Mouse (Mus musculus) CD4-positive, CD25-positive, alpha-beta regulatory T cell, adult 2 months (primary cell): ENCODE results near the gene Gsta2.
"Not testable (repeated sequence)": the region's sequence is repeated elsewhere in the genome, so short reads cannot be mapped to it uniquely, and the experiment has no call there.

Experiments used
- DNase-seq: peaks from one replicate; pipeline ENCODE4 v3.0.0-alpha.2; 2012; ENCODE audit warnings: low read depth, low spot score

Gene Gsta2

DNA sequence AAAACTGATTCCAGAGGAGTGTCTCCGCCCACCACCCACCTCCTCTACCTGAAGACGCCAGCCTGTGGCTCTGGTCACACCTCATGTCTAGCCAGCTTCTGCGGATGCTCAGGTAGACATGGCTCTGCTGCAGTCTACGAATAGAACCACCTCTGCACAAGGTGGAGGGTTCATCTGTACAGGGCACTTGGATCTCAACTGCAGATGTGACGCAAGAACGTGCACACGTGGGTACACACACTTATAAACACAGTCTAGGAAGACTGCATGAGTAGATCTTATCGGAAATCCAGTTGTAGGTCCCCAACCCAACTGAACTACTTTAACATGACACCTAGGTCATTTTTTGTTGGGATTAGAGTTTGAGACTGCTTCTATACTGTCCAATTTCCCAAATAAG is at the start of gene Gsta2:
TSS of gene Gsta2 (minus strand) at position 178 of the 400 bp plus-strand sequence.
- no peak for DNase-seq

DNA sequence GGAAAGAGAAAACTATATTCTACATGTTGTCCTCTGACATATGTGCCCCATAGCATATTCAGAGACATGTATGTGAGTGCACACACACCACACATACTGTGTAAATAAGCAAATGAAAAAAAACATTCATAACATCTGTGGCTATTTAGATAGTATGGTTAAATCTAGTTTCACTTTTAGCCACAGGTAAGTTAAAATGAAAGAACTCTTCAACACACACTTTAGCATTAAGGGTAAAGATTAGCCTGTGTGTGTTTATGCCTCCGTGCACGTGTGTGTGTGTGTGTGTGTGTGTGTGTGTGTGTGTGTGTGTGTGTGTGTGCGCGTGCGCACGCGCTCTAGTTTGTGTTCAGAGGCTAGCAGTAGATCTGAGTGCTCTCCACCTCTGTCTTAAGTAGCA is 46.0 kb upstream of the Gsta2 start:
- DNase-seq = peak; percentile 29

- DNase-seq = no peak
Measured at GRCm38 (mm10) chr9:78400570-78400969, 45.0 kb upstream of the Gsta2 start.

DNA sequence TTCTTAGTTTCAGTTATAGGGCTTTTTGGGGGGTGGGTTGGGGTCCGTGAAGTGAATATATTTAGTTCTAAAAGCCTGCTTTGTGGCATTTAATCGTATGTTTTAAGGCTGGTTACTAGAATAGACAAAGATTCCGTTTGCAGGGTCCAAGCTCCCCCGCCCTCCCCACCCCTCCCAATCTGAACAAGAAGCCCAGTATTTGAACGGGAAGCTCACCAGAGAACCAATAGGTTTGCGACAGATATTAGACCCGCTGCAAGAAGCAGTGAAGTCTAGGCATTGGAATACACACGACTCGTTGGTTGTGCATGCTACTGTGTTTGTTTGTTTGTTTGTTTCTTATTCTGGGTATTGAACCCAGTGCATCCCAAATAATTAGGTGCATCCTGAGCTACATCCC is 40.9 kb upstream of the Gsta2 start:
- no peak for DNase-seq

DNA sequence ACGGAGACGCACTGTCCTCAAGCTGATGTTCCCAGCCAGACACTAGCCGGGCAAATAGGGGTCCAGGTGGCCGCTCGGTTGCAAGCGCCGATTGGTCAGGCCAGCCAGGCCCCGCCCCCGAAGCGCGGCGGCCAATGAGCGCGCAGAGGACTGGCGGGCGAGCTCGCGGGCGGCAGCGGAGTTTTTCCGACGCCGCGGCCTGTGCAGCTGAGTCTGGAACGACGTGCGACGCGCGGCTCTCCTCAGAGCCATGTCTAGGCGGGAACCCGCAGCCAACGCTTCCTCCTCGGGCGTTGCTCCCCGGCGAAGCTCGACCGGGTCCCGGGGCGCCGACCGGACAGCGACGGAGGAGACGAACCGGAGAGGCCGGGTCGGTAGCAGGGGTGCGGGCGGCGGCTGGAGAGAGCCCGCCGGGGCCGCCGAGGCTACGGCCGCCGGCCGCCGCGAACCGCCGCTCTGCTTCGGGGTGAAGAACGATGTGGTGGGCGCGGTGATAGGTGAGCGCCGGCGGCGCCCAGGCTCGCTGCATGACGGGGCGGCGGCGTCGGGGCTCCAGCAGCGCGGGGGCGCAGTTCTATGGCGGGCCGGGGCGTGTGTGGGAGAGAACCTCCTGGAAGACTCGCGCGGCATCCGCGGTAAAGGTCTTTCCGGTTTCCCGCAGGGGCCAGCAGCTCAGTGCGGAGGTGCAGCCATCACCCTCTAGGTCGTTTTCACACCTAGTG is 40.2 kb upstream of the Gsta2 start, which contains the start of gene Ddx43:
TSS of gene Ddx43 (plus strand) at position 148 of the 722 bp plus-strand sequence.
- peak; percentile 85 for DNase-seq

DNA sequence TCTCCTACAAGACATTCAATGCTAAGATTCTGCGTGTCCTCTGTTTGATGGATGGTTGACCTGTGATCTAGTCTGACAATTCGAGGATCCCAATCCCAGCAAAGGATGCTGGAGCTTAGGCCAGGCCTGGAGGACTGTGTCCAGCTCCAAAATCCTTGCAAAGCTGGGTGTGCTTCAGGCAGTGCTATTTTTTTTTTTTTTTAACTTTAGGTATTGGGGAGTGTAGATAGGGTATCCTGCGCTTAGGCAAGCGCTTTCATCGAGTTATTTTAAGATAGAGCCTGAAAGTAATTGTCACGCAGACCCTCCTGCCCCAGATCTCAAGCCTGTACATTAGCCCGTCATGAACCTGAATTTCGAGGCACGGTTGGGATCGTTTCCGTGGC is 39.6 kb upstream of the Gsta2 start:
- DNase-seq = no peak

- DNase-seq = no peak
Measured at GRCm38 (mm10) chr9:78394602-78395001, 39.0 kb upstream of the Gsta2 start.

DNA sequence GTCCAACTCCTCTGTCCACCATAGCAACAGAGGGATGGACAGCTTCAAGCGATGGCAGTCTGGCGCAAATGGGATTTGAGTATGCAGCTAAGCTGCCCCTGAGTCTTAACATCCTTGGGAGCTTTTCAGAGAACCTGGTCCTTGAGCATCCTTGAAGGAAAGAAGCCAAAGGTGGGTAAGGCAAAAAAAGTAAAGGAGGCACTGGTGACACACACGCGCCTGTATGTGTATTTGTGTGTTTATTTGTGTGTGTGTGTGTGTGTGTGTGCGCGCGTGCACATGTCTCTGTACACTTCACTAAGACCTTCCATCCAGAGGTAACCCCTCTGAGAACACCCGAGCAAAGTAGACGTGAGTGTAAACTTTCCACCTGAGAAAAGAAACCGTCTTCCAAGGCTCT is 38.2 kb upstream of the Gsta2 start:
- no peak for DNase-seq

DNA sequence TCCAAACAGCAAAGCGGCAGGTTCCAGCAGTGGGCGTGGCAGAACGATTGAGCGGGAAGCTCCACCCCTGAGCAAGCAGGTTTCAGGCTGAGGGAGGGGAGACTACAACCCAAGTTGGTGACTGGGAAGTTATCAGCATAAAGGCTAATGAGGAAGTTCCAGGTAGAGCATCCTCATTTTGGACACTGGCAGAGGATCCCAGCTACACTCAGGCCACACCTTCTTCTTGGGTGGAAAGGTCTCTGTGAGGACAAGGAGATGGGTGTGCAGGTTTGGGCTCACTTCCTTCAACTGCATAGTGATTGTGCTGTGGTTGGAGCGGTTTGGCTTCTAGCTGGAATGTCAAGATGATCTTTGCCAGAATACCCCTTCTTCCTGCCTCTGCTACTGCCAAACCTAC is 34.4 kb upstream of the Gsta2 start:
- no peak for DNase-seq

DNA sequence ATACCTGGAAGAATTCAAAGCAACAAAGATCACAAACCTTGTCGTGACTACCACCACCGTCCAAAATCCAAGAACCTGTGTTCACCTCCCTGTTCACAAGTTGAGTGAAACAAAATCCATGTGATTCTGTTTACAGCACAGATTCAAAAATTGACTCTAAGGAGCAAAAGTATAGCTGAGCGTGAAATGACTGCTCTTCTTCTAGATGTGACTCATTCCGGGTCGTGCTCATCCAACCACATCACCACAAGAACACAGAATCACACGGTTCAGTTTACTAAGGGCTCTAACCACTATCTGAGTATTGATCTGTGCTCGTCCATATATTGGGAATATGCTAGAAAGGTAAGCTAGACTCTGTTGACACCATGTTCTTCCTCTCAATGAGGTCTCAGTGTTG is 31.4 kb upstream of the Gsta2 start:
- no peak for DNase-seq

GRCm38 (mm10) chr9:78385893-78386292 is 30.3 kb upstream of the Gsta2 start:
- DNase-seq = peak; percentile 25

DNA sequence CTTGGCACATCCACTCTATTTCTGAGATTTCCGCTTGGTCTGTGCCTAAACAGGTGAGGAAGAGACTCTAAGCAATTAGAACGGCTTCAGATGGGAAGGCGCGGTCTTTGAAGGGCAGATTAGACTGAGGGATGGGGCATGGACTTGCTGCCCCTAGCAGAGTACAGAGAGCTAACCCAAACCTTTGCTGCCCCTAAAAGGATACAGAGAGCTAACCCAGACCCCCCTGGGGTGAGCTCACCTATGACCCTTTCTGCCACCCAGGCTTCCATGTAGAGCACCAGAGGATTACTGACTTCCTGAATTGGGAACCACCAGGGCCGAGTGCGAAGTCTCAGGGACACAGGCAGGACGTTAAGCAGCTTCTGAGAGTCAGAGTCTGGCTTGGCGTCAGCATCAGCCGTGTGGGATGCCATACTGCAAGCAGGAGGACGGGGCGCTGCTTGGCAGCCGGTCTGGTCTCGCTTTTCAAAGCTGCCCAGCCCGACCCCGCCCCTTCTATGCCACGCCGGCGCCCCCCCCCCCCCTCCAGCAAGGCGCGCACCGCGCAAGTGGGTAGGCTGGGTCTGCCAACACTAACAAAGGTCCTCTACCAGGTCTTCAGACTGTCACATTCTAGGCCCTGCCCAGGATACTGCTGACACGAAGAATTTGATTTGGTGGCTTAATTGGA is 22.7 kb upstream of the Gsta2 start, which contains the start of gene Ooep:
TSS of gene Ooep (minus strand) at position 613 of the 673 bp plus-strand sequence.
- DNase-seq = peak; percentile 33

GRCm38 (mm10) chr9:78377546-78377945 is 22.0 kb upstream of the Gsta2 start:
- DNase-seq = no peak

DNA sequence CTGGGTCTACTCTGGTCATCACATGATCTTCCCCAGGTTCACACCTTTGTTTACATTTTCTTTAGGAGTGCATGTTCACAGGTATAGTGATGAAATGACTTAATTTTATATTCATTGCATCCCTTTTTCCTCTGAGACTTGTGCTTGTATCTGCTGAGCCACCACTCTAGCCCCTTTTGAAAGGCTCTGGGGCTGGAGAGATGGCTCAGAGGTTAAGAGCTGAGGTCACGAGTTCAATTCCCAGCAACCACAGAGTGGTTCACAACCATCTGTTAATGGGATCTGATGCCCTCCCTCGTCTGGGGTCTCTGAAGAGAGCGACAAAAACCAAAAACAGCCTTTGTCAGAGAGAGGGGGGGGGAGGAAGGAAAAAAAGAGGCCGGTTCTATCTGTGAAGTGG is 19.9 kb upstream of the Gsta2 start:
- DNase-seq = no peak

GRCm38 (mm10) chr9:78374885-78375389 is 19.3 kb upstream of the Gsta2 start:
- DNase-seq = no peak

DNA sequence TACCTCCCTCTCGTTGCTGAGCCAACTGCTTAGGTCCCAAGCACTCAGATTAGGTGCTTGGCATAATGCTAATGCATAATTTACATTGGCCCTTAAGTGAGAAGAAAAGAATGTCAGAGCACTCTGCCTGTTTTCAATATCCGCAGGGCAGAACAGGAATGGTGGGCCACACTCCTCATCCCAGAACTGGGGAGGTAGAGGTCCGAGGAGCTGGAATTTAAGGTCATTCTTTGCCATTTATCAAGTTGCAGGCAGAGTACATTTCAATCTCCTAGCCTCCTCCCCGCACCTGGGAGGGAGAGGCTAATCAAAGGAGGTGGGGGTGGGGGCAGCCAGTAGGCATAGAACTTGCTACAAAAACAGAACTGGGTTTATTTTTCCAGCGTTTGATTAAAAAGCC is 18.8 kb upstream of the Gsta2 start:
- DNase-seq = no peak

DNA sequence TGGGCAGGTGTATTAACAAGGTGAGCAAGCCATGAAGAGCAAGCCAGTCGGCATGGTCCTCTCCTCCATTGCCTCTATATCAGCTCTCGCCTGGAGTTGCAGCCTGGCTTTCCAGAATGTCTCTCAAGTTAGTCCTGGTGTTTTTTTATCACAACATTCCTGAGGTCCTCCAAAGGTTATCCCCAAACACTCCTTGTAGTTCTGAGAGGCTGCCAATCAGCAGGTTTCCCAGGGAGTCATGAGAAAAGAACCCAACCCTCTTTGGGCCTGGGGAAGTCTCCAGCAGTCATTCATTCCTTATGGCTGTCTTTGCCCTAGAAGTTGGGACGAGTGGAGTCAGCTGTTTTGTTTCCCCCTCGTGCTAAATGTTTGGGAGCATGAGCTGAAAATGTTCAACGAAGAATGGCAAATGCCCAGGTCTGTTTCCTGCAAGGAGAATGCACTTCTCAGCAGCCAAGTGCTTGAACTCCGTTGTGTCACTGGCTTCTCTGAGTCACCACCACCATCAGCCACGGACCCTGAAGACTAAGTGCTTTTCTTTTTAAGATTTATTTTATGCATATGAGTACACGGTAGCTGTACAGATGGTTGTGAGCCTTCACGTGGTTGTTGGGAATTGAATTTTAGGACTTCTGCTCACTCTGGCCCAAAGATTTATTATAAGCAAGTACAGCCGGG is 17.4 kb upstream of the Gsta2 start:
- no peak for DNase-seq

DNA sequence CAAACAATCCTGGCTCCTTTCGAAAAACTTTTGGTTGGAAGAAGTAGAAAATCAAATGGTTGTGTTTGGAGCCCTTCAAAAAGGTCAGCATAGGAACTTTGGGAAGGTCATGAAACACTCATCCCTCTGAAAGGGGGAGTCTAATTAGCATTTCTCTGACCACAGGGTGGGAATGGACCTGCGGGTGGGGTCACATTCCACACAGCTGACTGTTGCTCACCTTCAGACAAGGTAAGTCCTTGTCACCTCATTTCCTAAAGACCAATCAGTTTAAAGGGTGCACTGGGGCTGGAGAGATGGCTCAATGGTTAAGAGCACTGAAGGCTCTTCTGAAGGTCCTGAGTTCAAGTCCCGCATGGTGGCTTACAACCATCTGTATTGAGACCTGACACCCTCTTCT is 15.9 kb upstream of the Gsta2 start:
- no peak for DNase-seq

GRCm38 (mm10) chr9:78369786-78370185 is 14.2 kb upstream of the Gsta2 start:
- no peak for DNase-seq

- DNase-seq = no peak
Measured at GRCm38 (mm10) chr9:78369349-78369748, 13.8 kb upstream of the Gsta2 start.

DNA sequence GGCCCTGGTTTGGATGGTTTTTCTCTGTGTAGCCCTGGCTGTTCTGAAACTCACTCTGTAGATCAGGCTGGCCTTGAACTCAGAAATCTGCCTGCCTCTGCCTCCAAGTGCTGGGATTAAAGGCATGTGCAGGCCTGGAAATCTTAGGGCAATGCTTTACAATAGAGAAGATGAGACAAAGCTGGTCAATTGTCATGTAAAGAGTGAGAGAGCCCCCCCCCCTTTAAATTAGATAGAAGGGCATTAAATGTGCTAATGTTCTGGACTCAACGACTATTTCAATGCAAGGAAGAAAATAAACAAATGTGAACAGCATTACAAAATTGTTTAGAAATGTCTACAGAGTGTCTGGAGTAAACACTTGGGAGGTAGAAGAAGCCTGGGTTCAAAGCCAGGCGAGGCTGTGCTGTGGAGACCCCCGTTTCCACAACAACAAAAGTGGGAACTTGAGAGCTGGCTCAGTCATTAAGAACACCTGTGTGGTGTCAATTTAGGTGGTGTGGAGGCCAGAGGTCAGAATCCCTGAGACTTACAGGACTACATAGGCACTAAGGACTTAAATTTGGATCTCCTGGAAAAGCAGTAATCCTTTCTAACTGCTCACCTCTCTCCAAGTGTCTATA is 13.2 kb upstream of the Gsta2 start:
- DNase-seq = no peak

- not testable (repeated sequence) for DNase-seq
Measured at GRCm38 (mm10) chr9:78367959-78368358, 12.4 kb upstream of the Gsta2 start, which contains the start of gene Dppa5a. Gene Dppa5a, minus strand, starts transcription at chr9:78368177.
